Mouse (Mus musculus) CH12.LX (cell line): ENCODE results near the gene Slc22a22.

Source experiments
- CTCF ChIP-seq, 2 experiments: IDR thresholded peaks in 1 of 2; conservative IDR thresholded peaks in 1 of 2; 2 replicates each; pipeline ENCODE4 v1.5.1; 2011 to 2012; ENCODE audit warnings: low read depth in 2 of 2, low read length in 2 of 2, improper control_type of control experiment in 1 of 2, inconsistent platforms in 1 of 2, mild to moderate bottlenecking in 1 of 2, moderate library complexity in 1 of 2
- ETS1 ChIP-seq: conservative IDR thresholded peaks from 2 replicates; pipeline ENCODE4 v1.6.1; 2012; ENCODE audit warnings: low read depth, mild to moderate bottlenecking, inconsistent platforms, low read length, improper control_type of control experiment, moderate library complexity
- MAX ChIP-seq: IDR thresholded peaks from 2 replicates; pipeline ENCODE4 v1.6.1; 2011; ENCODE audit warnings: low read length, improper control_type of control experiment
- POLR2A ChIP-seq: IDR thresholded peaks from 2 replicates; pipeline ENCODE4 v1.6.1; 2011; ENCODE audit warnings: low read depth, mild to moderate bottlenecking, improper control_type of control experiment, low read length
- RCOR1 ChIP-seq: conservative IDR thresholded peaks from 2 replicates; pipeline ENCODE4 v1.6.1; 2012; ENCODE audit warnings: low read depth, mild to moderate bottlenecking, inconsistent platforms, low read length, improper control_type of control experiment
- TCF12 ChIP-seq: IDR thresholded peaks from 2 replicates; pipeline ENCODE4 v1.6.1; 2014; ENCODE audit warnings: low read depth, mild to moderate bottlenecking, inconsistent platforms, low read length, improper control_type of control experiment
- UBTF ChIP-seq: IDR thresholded peaks from 2 replicates; pipeline ENCODE4 v1.6.1; 2012; ENCODE audit warnings: low read depth, mild to moderate bottlenecking, inconsistent platforms, low read length, improper control_type of control experiment, moderate library complexity

GRCm38 (mm10) chr15:57504126-57504705 lies 26.8 kb upstream of the Slc22a22 start:
- TF ChIP-seq CTCF (conservative IDR thresholded peaks at IDR 0.05 in 1 of 2, IDR thresholded peaks at IDR 0.05 in 1 of 2; ENCODE audit: low read depth in 2 of 2, low read length in 2 of 2) (no peak), ETS1 (no peak), TCF12 (no peak), POLR2A (no peak), MAX (no peak), UBTF (no peak), RCOR1 (no peak)
